Mouse (Mus musculus): ENCODE data around the gene Etv5.
"Not testable (repeated sequence)": the region's sequence is repeated elsewhere in the genome, so short reads cannot be mapped to it uniquely, and the experiment has no call there.

DNA sequence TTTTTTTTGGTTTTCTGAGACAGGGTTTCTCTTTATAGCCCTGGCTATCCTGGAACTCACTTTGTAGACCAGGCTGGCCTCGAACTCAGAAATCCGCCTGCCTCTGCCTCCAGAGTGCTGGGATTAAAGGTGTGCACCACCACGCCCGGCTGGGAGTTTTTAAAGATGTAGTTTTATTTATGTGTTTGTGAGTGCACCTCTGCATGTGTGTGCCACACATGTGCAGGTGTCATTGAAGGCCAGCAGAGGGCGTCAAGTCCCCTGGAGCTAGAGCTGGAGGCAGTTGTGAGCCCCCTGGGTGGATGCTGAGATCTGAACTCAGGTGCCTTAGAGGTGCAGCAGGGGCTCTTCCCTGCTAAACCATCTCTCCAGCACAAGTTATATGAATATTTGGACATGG, 85.3 kb downstream of the Etv5 start:
- not testable (repeated sequence) for TF ChIP-seq CTCF (IDR thresholded peaks at IDR 0.05; ENCODE audit: low read depth, low read length); POLR2AphosphoS5 (IDR thresholded peaks at IDR 0.05; ENCODE audit: insufficient replicate concordance, low read depth, low read length); TAL1 (conservative IDR thresholded peaks at IDR 0.05; ENCODE audit: low read depth, low read length); GATA1 (IDR thresholded peaks at IDR 0.05; ENCODE audit: borderline replicate concordance, low read length)

Measured in G1E (cell line).